Mouse (Mus musculus) kidney, adult 18-20 months (tissue): ENCODE data around the gene Gm648.
A peak's percentile ranks its signal among the peaks of the same experiment; 100 is the strongest.
"Not testable (repeated sequence)": the region's sequence is repeated elsewhere in the genome, so short reads cannot be mapped to it uniquely, and the experiment has no call there.

Experiments used
- DNase-seq: peaks from one replicate; pipeline ENCODE4 v3.0.0; 2021

Gm648 gene

GRCm38 (mm10) chrX:56549506-56549905 is at the start of gene Gm648:
Gene Gm648 (minus strand): TSS chrX:56549606.
- DNase-seq, result no peak

DNA sequence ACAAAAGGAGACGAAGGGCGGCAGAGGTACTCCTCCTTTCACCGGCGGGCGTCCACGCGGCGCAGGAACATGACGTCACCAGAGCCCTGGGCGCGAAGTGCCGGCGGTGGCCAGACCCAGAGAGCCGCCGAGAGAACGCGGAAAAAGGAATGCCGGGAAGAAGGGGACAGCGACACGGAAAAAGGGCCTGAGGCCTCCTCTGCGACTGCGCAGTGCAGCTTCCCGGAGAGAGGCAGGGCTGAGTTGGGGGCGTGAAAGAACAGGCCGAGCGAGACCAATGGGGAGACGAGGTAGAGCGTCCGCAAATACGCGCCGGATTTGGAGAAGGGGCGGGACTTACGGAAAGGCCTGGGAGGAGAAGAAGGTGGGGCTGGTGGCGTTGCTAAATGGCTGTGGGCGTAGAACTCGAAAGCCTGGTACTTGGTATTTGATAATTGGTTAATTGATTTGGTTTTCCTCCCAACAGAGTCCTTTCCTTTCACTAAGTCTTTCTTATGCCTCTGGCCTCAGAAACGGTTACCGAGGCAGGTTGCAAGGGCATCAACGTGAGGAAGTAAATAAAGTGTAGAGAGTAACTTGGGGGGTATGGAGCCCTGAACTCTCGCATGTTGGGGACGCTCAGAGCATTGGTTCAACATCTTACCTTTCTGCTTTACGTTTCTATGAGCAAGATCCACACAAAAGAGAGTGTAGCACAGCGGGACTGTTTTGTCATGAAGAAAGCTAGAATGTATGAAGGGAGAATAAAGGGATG is 48.7 kb upstream of the Gm648 start, which contains the start of gene Mmgt1:
Mmgt1 (minus strand) TSS at position 183 of the 754 bp plus-strand sequence.
- DNase-seq, result peak; percentile 89

GRCm38 (mm10) chrX:56597219-56597886 is 47.9 kb upstream of the Gm648 start:
- no peak for DNase-seq

GRCm38 (mm10) chrX:56578200-56578599 is 28.8 kb upstream of the Gm648 start:
- DNase-seq, result no peak

DNA sequence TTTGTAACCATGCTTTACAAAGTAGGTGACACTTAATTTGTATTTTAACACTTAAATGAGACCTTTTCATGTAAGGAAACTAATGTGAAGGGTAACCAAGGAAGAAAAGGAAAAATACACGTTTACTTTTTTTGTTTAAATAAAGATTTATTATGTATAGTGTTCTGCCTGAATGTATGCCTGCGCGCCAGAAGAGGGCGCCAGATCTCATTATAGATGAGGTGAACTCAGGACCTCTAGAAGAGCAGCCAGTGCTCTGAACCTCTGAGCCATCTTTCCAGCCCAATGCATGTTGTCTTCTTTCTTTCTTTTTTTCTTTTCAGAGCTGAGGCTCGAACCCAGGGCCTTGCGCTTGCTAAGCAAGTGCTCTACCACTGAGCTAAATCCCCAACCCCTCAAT is 23.1 kb upstream of the Gm648 start:
- peak; percentile 12 for DNase-seq

DNA sequence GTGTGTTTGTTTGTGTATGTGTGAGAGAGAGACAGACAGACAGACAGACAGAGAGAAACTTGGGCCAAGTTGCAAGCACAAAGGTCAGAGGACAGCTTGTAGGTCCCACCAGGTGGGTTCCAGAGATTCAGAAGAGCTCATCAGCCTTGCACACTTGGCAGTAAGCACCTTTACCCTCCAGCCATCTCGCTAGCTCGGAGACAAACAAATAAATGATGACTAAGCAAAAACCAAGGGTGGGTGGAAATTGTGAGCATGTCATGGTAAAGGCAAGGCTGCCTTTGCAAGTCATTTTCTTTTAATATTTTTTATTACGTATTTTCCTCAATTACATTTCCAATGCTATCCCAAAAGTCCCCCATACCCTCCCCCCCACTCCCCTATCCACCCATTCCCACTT is 4.2 kb upstream of the Gm648 start:
- no peak for DNase-seq

DNA sequence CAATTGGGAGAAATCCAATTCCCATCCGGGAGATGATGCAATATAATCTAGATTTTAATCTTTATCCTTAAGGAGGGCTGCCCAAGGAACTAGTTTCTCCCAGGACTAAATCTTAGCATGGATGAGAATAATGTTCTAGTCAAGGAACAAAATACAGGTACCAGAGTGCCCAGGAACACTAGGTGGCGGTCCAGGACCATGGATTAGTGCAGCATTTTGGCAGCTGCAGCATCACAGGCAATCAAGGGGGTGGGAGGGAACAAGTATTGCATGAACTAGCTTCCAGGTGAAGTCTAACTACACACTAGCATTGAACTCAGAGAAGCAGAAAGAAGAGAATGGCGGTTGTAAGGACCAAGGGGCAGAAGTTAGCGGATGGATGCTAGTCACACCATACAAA is 12.2 kb downstream of the Gm648 start:
- peak; percentile 13 for DNase-seq

DNA sequence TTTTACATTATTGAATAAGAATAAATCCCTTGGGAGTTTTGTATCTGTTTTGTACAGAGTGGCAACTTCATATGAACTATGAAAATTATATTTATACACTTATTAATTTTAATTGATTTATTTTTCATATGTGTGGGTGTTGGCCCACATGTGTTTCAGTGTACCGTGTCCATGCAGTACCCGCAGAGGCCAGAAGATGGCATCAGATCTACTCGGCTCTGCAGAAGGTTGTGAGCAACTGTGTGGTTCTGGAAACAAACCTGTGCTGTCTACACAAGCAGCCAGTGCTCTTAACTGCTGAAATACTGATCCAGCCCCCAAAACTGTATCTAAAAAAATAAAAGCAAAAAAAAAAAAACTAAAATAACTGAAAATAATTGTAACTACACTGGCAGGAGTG is 18.1 kb downstream of the Gm648 start:
- DNase-seq, result peak; percentile 73

DNA sequence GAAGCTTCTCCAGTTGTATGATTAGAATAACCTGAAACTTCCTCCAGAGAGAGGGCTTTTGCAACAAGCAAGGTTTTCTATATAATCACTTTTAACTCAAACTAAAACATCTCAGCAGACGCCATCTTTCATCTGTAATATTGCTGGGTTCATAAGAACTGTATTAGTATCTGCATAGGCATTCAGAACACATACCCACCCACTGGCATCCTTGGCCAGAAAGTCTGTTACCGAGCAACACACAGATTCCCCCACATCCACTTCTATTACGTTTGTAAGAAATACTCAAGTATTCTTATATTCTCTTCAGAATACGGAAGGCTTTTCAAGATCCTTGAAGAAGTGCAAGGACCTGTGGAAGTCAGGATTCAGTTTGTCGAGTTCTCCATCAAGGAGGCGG is 25.0 kb downstream of the Gm648 start, which contains the start of gene Gm10477:
Gm10477 (plus strand) TSS at position 301 of the 400 bp plus-strand sequence.
- DNase-seq, result not testable (repeated sequence)

DNA sequence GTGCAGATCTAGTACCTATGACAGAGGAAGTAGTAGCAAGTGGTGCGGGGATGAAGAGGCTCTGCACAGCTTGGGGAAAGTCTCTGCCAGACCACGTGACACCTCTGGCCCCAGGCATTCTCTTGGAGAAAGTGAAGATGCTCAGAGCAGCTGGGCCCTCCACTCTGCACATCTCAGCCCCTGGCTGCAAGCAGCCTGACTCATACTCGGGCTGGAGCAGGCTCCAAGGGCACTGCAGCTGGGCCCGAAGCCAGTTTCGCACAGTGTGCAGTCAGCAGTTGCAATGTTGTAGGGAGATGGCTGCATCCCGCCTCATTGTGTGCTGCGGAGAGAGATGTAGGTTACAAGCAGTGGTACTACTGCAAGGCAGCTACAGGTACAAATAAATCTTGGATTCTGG is 52.2 kb downstream of the Gm648 start:
- no peak for DNase-seq
